Mouse (Mus musculus) midbrain, embryonic 11.5 days (tissue): Measurements from ENCODE around the gene Krt14. TPM values are rescaled to one million over a fixed set of nuclear protein-coding genes. Genes with fewer than 3 reads are reported as not detected.

ENCODE experiments used
- ATAC-seq: fragments of 200-750 bp; cut with Nextera tagmentation; 2 replicates; pipeline ENCODE4 v1.8.0; 2017; ENCODE audit warnings: moderate TSS enrichment, moderate library complexity; ENCODE audit not compliant: low FRiP score
- DNase-seq: peaks from one replicate; pipeline ENCODE4 v3.0.0; 2015; ENCODE audit warnings: low spot score; ENCODE audit errors: missing footprints
- H3K27ac ChIP-seq: fragments of 300-500 bp; sonication (generic); 2 replicates; pipeline ENCODE4 v1.5.1; 2014; ENCODE audit warnings: low read depth, low read length
- H3K27me3 ChIP-seq: fragments of 300-500 bp; sonication (generic); 2 replicates; pipeline ENCODE4 v1.6.1; 2014; ENCODE audit warnings: mild to moderate bottlenecking, low read length, moderate library complexity, mixed read lengths; ENCODE audit not compliant: control insufficient read depth, insufficient read depth
- H3K36me3 ChIP-seq: fragments of 300-500 bp; sonication (generic); 2 replicates; pipeline ENCODE4 v1.6.1; 2014; ENCODE audit warnings: mild to moderate bottlenecking, low read length, moderate library complexity, mixed read lengths; ENCODE audit not compliant: control insufficient read depth, insufficient read depth
- H3K4me1 ChIP-seq: fragments of 300-500 bp; sonication (generic); 2 replicates; pipeline ENCODE4 v1.6.1; 2014; ENCODE audit warnings: low read length; ENCODE audit not compliant: control insufficient read depth, insufficient read depth
- H3K4me2 ChIP-seq: fragments of 300-500 bp; sonication (generic); 2 replicates; pipeline ENCODE4 v1.6.1; 2014; ENCODE audit warnings: mild to moderate bottlenecking, moderate library complexity
- H3K4me3 ChIP-seq: fragments of 300-500 bp; sonication (generic); 2 replicates; pipeline ENCODE4 v1.5.1; 2014; ENCODE audit warnings: low read depth, low read length
- H3K9ac ChIP-seq: fragments of 300-500 bp; sonication (generic); 2 replicates; pipeline ENCODE4 v1.6.1; 2014; ENCODE audit warnings: low read length
- H3K9me3 ChIP-seq: fragments of 300-500 bp; sonication (generic); 2 replicates; pipeline ENCODE4 v1.6.1; 2016; ENCODE audit warnings: low read length; ENCODE audit not compliant: control insufficient read depth
- WGBS: fragments of 180-500 bp; shearing (Covaris S2); extraction: QIAGEN DNeasy Blood & Tissue Kit; methylation state at CpG from one replicate; pipeline ENCODE4 v1.1.7; 2014; 5-methylcytosine and 5-hydroxymethylcytosine counted together
- polyA plus RNA-seq: library from polyadenylated mRNA; unstranded; fragments of >200 nt; fragmentation: Nextera tagmentation; extraction: Ambion mirVana; gene quantifications from 2 replicates; pipeline ENCODE4 v1.2.1, GENCODE M21; 2014

The Krt14 gene
- polyA plus RNA-seq, 1 experiment from 2014 or later = 1.5 TPM

GRCm38 (mm10) chr11:100203448-100203847, 3.9 kb downstream of the Krt14 start:
- no peaks in the 10 kb centered on the region for H3K4me1 ChIP-seq
- DNase-seq = no peak

DNA sequence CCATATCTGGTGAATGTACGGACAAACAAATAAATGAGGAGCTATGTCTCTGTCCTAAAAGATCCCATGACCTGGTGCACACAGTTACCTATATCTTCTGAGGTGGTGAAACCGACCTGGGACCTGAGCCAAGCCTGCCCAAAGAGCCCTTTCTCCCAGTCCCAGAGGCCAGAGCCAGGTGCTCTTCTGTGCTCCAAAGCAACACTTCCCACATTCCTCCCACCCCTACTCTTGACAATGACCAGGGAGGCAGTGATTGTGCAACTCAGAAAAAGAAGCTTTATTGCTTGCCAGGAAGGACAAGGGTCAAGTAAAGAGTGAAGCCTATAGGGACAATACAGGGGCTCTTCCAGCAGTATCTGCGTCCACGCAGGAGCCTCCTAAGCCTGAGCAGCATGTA, 4.4 kb downstream of the Krt14 start:
- Histone ChIP-seq H3K36me3 (no peaks in the 10 kb centered on the region), H3K9ac (no peak overlapping the region), H3K4me3 (no peak overlapping the region), H3K27ac (no peak overlapping the region), H3K4me1 (no peaks in the 10 kb centered on the region), H3K27me3 (no peaks in the 10 kb centered on the region), H3K9me3 (no peaks in the 10 kb centered on the region), H3K4me2 (no peak overlapping the region)
- WGBS = 80% methylated on average over 4 of the region's 4 CpGs
- DNase-seq (no peak), ATAC-seq (no peak)

More at GRCm38 (mm10) chr11:100203448-100203847, 3.9 kb downstream of the Krt14 start:
- ATAC-seq = no peak
- H3K4me2 ChIP-seq = no peak overlapping the region
- no peak overlapping the region for H3K9ac ChIP-seq
- no peak overlapping the region for H3K4me3 ChIP-seq
- no peaks in the 10 kb centered on the region for H3K9me3 ChIP-seq
- H3K36me3 ChIP-seq = no peaks in the 10 kb centered on the region
- no peaks in the 10 kb centered on the region for H3K27me3 ChIP-seq
- no peak overlapping the region for H3K27ac ChIP-seq
- WGBS = 15% methylated on average over 6 of the region's 6 CpGs

DNA sequence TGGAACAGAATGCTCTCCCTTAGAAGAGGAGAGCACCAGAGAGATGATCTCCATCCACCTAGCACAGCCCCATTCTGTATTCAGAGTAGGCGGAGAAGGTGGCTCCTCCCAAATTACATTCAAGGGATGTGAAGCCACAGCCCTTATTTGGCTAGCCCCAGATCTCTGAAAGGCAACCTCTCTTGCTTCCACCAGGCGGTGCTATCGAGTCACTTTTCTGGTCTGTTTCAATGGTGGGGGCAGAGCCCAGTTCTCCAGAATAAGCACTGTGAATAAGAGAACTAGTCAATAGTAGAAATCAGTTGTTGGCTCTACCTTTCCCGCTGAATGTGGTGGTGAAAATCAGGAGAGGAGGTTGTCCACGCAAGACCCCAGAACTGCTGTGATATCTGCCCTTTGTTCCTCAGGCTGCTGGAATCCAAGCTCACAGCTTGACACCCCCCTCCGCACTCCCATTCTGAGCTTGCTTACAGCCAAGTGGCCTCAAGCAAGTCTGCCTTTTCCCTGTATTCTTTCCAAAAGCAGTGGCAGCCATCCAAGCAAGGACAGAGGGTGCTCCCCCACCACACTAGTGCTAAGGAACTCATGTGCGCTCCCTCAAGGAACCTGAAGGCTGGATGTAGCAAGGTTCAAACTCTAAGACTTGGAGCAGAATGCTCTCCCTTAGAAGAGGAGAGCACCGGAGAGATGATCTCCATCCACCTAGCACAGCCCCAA, 7.1 kb downstream of the Krt14 start:
- H3K27ac ChIP-seq = no peak overlapping the region
- H3K4me2 ChIP-seq = no peak overlapping the region
- DNase-seq (no peak), ATAC-seq (no peak)
- 46% methylated on average over 8 of the region's 8 CpGs for WGBS
- H3K4me3 ChIP-seq = no peak overlapping the region
- H3K4me1 ChIP-seq = no peaks in the 10 kb centered on the region
- H3K9ac ChIP-seq = no peak overlapping the region
- H3K9me3 ChIP-seq = no peaks in the 10 kb centered on the region
- H3K36me3 ChIP-seq = no peaks in the 10 kb centered on the region
- H3K27me3 ChIP-seq = no peaks in the 10 kb centered on the region

- Histone ChIP-seq H3K36me3 (no peaks in the 10 kb centered on the region), H3K9ac (no peak overlapping the region), H3K4me1 (no peaks in the 10 kb centered on the region), H3K4me2 (no peak overlapping the region), H3K27ac (no peak overlapping the region), H3K9me3 (no peaks in the 10 kb centered on the region), H3K27me3 (no peaks in the 10 kb centered on the region), H3K4me3 (no peak overlapping the region)
- no peak for ATAC-seq
- DNase-seq = no peak
- WGBS = 71% methylated on average over 4 of the region's 4 CpGs
These were observed 8.7 kb downstream of the Krt14 start for GRCm38 (mm10) chr11:100198666-100199065.

GRCm38 (mm10) chr11:100192992-100193391, 14.4 kb downstream of the Krt14 start, which contains the start of gene Krt9:
TSS of gene Krt9 (minus strand) at chr11:100193246.
- H3K4me2 ChIP-seq = no peak within 1 kb of the TSS
- no peak within 1 kb of the TSS for H3K4me3 ChIP-seq
- no peaks in the 10 kb centered on the region for H3K36me3 ChIP-seq
- H3K9ac ChIP-seq = no peak within 1 kb of the TSS
- 69% methylated on average over 9 of the region's 9 CpGs for whole genome bisulfite sequencing
- no peaks in the 10 kb centered on the region for H3K27me3 ChIP-seq
- H3K27ac ChIP-seq = no peak within 1 kb of the TSS
- no peaks in the 10 kb centered on the region for H3K4me1 ChIP-seq
- ATAC-seq (no peak), DNase-seq (no peak)
- no peaks in the 10 kb centered on the region for H3K9me3 ChIP-seq

- Histone ChIP-seq H3K9ac (no peak overlapping the region), H3K4me3 (no peak overlapping the region), H3K9me3 (no peaks in the 10 kb centered on the region), H3K4me2 (no peak overlapping the region), H3K27ac (no peak overlapping the region), H3K4me1 (no peaks in the 10 kb centered on the region), H3K36me3 (no peaks in the 10 kb centered on the region), H3K27me3 (no peaks in the 10 kb centered on the region)
- WGBS = 84% methylated on average over 3 of the region's 3 CpGs
- DNase-seq (no peak), ATAC-seq (no peak)
These were observed 15.5 kb downstream of the Krt14 start for GRCm38 (mm10) chr11:100191820-100192219.

DNA sequence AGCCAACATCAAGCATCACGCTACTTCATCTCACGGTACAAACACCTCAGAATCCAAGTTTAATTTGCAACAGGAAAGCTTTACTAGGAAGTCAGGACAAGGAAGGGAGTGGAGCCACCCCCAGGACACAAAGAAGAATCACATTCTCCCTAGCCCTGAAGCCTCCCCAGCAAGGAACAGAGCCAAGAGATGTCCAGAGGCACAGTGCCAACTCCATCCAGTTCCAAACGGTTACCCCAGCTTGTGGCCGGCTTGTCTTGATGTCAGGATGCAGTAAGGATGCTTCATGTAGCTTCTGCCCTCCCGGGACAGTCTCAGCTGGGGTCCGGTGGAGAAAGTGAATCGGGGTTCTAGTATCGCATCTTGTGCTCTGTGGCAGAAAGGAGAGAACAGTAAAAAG, 20.6 kb downstream of the Krt14 start:
- ATAC-seq = no peak
- 88% methylated on average over 8 of the region's 8 CpGs for WGBS
- H3K27me3 ChIP-seq = no peaks in the 10 kb centered on the region
- no peak overlapping the region for H3K4me3 ChIP-seq
- no peak for DNase-seq
- no peaks in the 10 kb centered on the region for H3K36me3 ChIP-seq
- no peak overlapping the region for H3K4me2 ChIP-seq
- H3K4me1 ChIP-seq = no peaks in the 10 kb centered on the region
- no peak overlapping the region for H3K9ac ChIP-seq
- H3K27ac ChIP-seq = no peak overlapping the region
- no peaks in the 10 kb centered on the region for H3K9me3 ChIP-seq

GRCm38 (mm10) chr11:100181725-100182124, 25.6 kb downstream of the Krt14 start:
- H3K4me1 ChIP-seq = no peaks in the 10 kb centered on the region
- no peaks in the 10 kb centered on the region for H3K27me3 ChIP-seq
- WGBS = 82% methylated on average over 7 of the region's 7 CpGs
- ATAC-seq (no peak), DNase-seq (no peak)
- H3K9me3 ChIP-seq = no peaks in the 10 kb centered on the region
- H3K9ac ChIP-seq = no peak overlapping the region
- H3K4me3 ChIP-seq = no peak overlapping the region
- no peak overlapping the region for H3K4me2 ChIP-seq
- H3K36me3 ChIP-seq = no peaks in the 10 kb centered on the region
- H3K27ac ChIP-seq = no peak overlapping the region

DNA sequence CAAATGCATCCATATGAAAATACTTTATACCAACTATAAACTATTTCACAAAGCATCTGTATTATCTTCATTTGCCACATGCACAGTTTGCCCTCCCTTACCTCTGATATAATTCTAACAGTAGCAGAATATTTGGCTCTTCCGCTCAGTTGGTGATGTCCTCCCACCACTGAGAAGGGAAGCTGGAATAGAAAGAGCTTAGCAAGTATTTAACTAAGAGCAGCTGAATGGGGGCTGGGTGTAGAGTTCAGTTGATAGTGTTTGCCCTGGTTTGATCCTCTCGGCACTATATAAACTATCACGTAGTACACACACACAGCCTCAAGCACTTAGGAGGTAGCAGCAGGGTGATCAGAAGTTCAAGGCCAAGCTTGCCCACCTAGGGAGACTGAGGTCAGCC, 28.1 kb downstream of the Krt14 start:
- Histone ChIP-seq H3K4me2 (no peak overlapping the region), H3K4me3 (no peak overlapping the region), H3K9ac (no peak overlapping the region), H3K4me1 (no peaks in the 10 kb centered on the region), H3K36me3 (no peaks in the 10 kb centered on the region), H3K27me3 (no peaks in the 10 kb centered on the region), H3K9me3 (no peaks in the 10 kb centered on the region), H3K27ac (no peak overlapping the region)
- DNase-seq = no peak
- 83% methylated on average over 3 of the region's 3 CpGs for WGBS
- ATAC-seq = no peak
